Mouse (Mus musculus) embryonic facial prominence, embryonic 13.5 days (tissue): ENCODE data around the gene 4932438A13Rik. TPM values are rescaled to one million over a fixed set of nuclear protein-coding genes. Genes with fewer than 3 reads are reported as not detected.

Source experiments
- ATAC-seq: fragments of 200-750 bp; cut with Nextera tagmentation; 2 replicates; pipeline ENCODE4 v1.8.0; 2017; ENCODE audit warnings: low read depth; ENCODE audit not compliant: insufficient number of reproducible peaks, insufficient read depth, low FRiP score, low TSS enrichment
- H3K27ac ChIP-seq: fragments of 300-500 bp; sonication (generic); 2 replicates; pipeline ENCODE4 v1.5.1; 2015; ENCODE audit warnings: moderate library complexity, mild to moderate bottlenecking, inconsistent platforms
- H3K27me3 ChIP-seq: fragments of 300-500 bp; sonication (generic); 2 replicates; pipeline ENCODE4 v1.6.1; 2015; ENCODE audit warnings: mild to moderate bottlenecking, inconsistent platforms
- H3K36me3 ChIP-seq: fragments of 300-500 bp; sonication (generic); 2 replicates; pipeline ENCODE4 v1.6.1; 2015; ENCODE audit warnings: mild to moderate bottlenecking, inconsistent platforms
- H3K4me1 ChIP-seq: fragments of 300-500 bp; sonication (generic); 2 replicates; pipeline ENCODE4 v1.6.1; 2015; ENCODE audit warnings: inconsistent platforms
- H3K4me2 ChIP-seq: fragments of 300-500 bp; sonication (generic); 2 replicates; pipeline ENCODE4 v1.6.1; 2015; ENCODE audit warnings: moderate library complexity, mild to moderate bottlenecking, inconsistent platforms
- H3K4me3 ChIP-seq: fragments of 300-500 bp; sonication (generic); 2 replicates; pipeline ENCODE4 v1.5.1; 2015; ENCODE audit warnings: mild to moderate bottlenecking, inconsistent platforms
- H3K9ac ChIP-seq: fragments of 300-500 bp; sonication (generic); 2 replicates; pipeline ENCODE4 v1.6.1; 2015; ENCODE audit warnings: mild to moderate bottlenecking, inconsistent platforms
- H3K9me3 ChIP-seq: fragments of 300-500 bp; sonication (generic); 2 replicates; pipeline ENCODE4 v1.6.1; 2016; ENCODE audit warnings: inconsistent platforms
- WGBS: fragments of 180-500 bp; shearing (Covaris S2); methylation state at CpG from one replicate; pipeline ENCODE4 v1.1.7; 2015; ENCODE audit warnings: mixed read lengths; 5-methylcytosine and 5-hydroxymethylcytosine counted together
- polyA plus RNA-seq: library from polyadenylated mRNA; unstranded; fragments of >200 nt; fragmentation: Nextera tagmentation; extraction: Ambion mirVana; gene quantifications from 2 replicates; pipeline ENCODE4 v1.2.1, GENCODE M21; 2015

The 4932438A13Rik gene
- polyA plus RNA-seq, 1 experiment from 2014 or later = 58.0 TPM

- Histone ChIP-seq H3K27ac (no peak overlapping the region), H3K4me2 (no peak overlapping the region), H3K27me3 (no peaks in the 10 kb centered on the region), H3K4me3 (no peak overlapping the region), H3K9me3 (no peaks in the 10 kb centered on the region), H3K9ac (no peak overlapping the region), H3K36me3 (no peaks in the 10 kb centered on the region), H3K4me1 (peaks cover 10% of the 10 kb centered on the region)
- 92% methylated on average over 7 of the region's 7 CpGs for WGBS
- ATAC-seq = no peak
Measured at GRCm38 (mm10) chr3:36836833-36837232, 26.1 kb upstream of the 4932438A13Rik start.

GRCm38 (mm10) chr3:36840650-36841555, 22.0 kb upstream of the 4932438A13Rik start:
- Histone ChIP-seq H3K36me3 (no peaks in the 10 kb centered on the region), H3K27me3 (no peaks in the 10 kb centered on the region), H3K9ac (no peak overlapping the region), H3K4me1 (peaks cover 2% of the 10 kb centered on the region), H3K4me3 (no peak overlapping the region), H3K27ac (no peak overlapping the region), H3K9me3 (no peaks in the 10 kb centered on the region; the same call in 1 of the 2 replicates), H3K4me2 (peak overlapping the region; percentile 42)
- WGBS = 17% methylated on average over 12 of the region's 12 CpGs
- ATAC-seq = no peak

- Histone ChIP-seq H3K4me3 (no peak overlapping the region), H3K4me1 (peaks cover 5% of the 10 kb centered on the region; the same call in 1 of the 2 replicates), H3K36me3 (no peaks in the 10 kb centered on the region), H3K27me3 (no peaks in the 10 kb centered on the region), H3K4me2 (peak overlapping the region; percentile 38), H3K9me3 (no peaks in the 10 kb centered on the region), H3K9ac (no peak overlapping the region), H3K27ac (no peak overlapping the region)
- ATAC-seq = no peak
- 43% methylated on average over 10 of the region's 10 CpGs for WGBS
Measured at GRCm38 (mm10) chr3:36853733-36854440, 9.0 kb upstream of the 4932438A13Rik start.

- Histone ChIP-seq H3K4me3 (no peak overlapping the region), H3K27me3 (no peaks in the 10 kb centered on the region), H3K36me3 (peaks cover 21% of the 10 kb centered on the region), H3K9ac (no peak overlapping the region), H3K27ac (no peak overlapping the region), H3K9me3 (no peaks in the 10 kb centered on the region), H3K4me1 (peaks cover 5% of the 10 kb centered on the region; the same call in 1 of the 2 replicates), H3K4me2 (no peak overlapping the region)
- 90% methylated on average over 3 of the region's 3 CpGs for WGBS
- no peak for ATAC-seq
Measured at GRCm38 (mm10) chr3:36861411-36862410, 1.2 kb upstream of the 4932438A13Rik start.

GRCm38 (mm10) chr3:36863427-36863826, 523 bp downstream of the 4932438A13Rik start:
- Histone ChIP-seq H3K36me3 (peaks cover 29% of the 10 kb centered on the region), H3K4me2 (peak overlapping the region; percentile 70), H3K4me3 (peak overlapping the region; percentile 82), H3K27me3 (no peaks in the 10 kb centered on the region), H3K27ac (no peak overlapping the region), H3K9ac (peak overlapping the region; percentile 90), H3K4me1 (peaks cover 5% of the 10 kb centered on the region; the same call in 1 of the 2 replicates), H3K9me3 (no peaks in the 10 kb centered on the region)
- WGBS = under 1% methylated on average over 22 of the region's 23 CpGs
- peak; percentile 11; the same call in 1 of the 2 replicates for ATAC-seq

- ATAC-seq = no peak
- Histone ChIP-seq H3K36me3 (peaks cover 29% of the 10 kb centered on the region), H3K9me3 (no peaks in the 10 kb centered on the region), H3K27ac (no peak overlapping the region), H3K4me3 (peak overlapping the region; percentile 82), H3K4me1 (peaks cover 5% of the 10 kb centered on the region; the same call in 1 of the 2 replicates), H3K9ac (peak overlapping the region; percentile 90), H3K27me3 (no peaks in the 10 kb centered on the region), H3K4me2 (peak overlapping the region; percentile 70)
- WGBS = 77% methylated on average over 4 of the region's 4 CpGs
Measured at GRCm38 (mm10) chr3:36863881-36864280, 977 bp downstream of the 4932438A13Rik start.

GRCm38 (mm10) chr3:36864466-36864865, 1.6 kb downstream of the 4932438A13Rik start:
- Histone ChIP-seq H3K4me2 (no peak overlapping the region), H3K4me1 (peaks cover 5% of the 10 kb centered on the region; the same call in 1 of the 2 replicates), H3K9ac (no peak overlapping the region), H3K27me3 (no peaks in the 10 kb centered on the region), H3K9me3 (no peaks in the 10 kb centered on the region), H3K27ac (no peak overlapping the region), H3K36me3 (peaks cover 29% of the 10 kb centered on the region), H3K4me3 (no peak overlapping the region)
- 95% methylated on average over 4 of the region's 4 CpGs for WGBS
- ATAC-seq = no peak

GRCm38 (mm10) chr3:36905372-36905771, 42.5 kb downstream of the 4932438A13Rik start:
- no peak overlapping the region for H3K4me3 ChIP-seq
- H3K9ac ChIP-seq = no peak overlapping the region
- no peak overlapping the region for H3K27ac ChIP-seq
- H3K27me3 ChIP-seq = no peaks in the 10 kb centered on the region
- H3K4me2 ChIP-seq = no peak overlapping the region
- peaks cover 28% of the 10 kb centered on the region for H3K36me3 ChIP-seq
- ATAC-seq = no peak
- 97% methylated on average over 3 of the region's 3 CpGs for WGBS
- H3K9me3 ChIP-seq = no peaks in the 10 kb centered on the region
- H3K4me1 ChIP-seq = no peaks in the 10 kb centered on the region

- no peaks in the 10 kb centered on the region for H3K27me3 ChIP-seq
- ATAC-seq = no peak
Measured at GRCm38 (mm10) chr3:36917832-36918231, 54.9 kb downstream of the 4932438A13Rik start.

GRCm38 (mm10) chr3:36918322-36918721, 55.4 kb downstream of the 4932438A13Rik start:
- no peak for ATAC-seq

More at GRCm38 (mm10) chr3:36917832-36918231, 54.9 kb downstream of the 4932438A13Rik start:
- Histone ChIP-seq H3K9me3 (no peaks in the 10 kb centered on the region), H3K4me1 (no peaks in the 10 kb centered on the region), H3K4me2 (no peak overlapping the region), H3K9ac (no peak overlapping the region), H3K4me3 (no peak overlapping the region), H3K36me3 (peaks cover 26% of the 10 kb centered on the region), H3K27ac (no peak overlapping the region)
- 89% methylated on average over 2 of the region's 2 CpGs for whole genome bisulfite sequencing

More at GRCm38 (mm10) chr3:36918322-36918721, 55.4 kb downstream of the 4932438A13Rik start:
- H3K36me3 ChIP-seq = peaks cover 26% of the 10 kb centered on the region
- H3K4me1 ChIP-seq = no peaks in the 10 kb centered on the region
- no peak overlapping the region for H3K27ac ChIP-seq
- WGBS = 93% methylated on average over 4 of the region's 4 CpGs
- H3K9me3 ChIP-seq = no peaks in the 10 kb centered on the region
- H3K9ac ChIP-seq = no peak overlapping the region
- H3K4me3 ChIP-seq = no peak overlapping the region
- H3K4me2 ChIP-seq = no peak overlapping the region
- no peaks in the 10 kb centered on the region for H3K27me3 ChIP-seq
